Mouse (Mus musculus) CH12.LX (cell line): ENCODE measurements at regions not wholly inside any gene's neighbourhood (a gene's known extent, or its start where the extent isn't known, plus 50 kb on each side); places are given as distances from the start of the nearest gene placed in this dataset.

Experiments used
- CTCF ChIP-seq, 2 experiments: IDR thresholded peaks in 1 of 2; conservative IDR thresholded peaks in 1 of 2; 2 replicates each; pipeline ENCODE4 v1.5.1; 2011 to 2012; ENCODE audit warnings: low read depth in 2 of 2, low read length in 2 of 2, improper control_type of control experiment in 1 of 2, inconsistent platforms in 1 of 2, mild to moderate bottlenecking in 1 of 2, moderate library complexity in 1 of 2
- EP300 ChIP-seq: IDR thresholded peaks from 2 replicates; pipeline ENCODE4 v1.6.1; 2011; ENCODE audit warnings: low read length, improper control_type of control experiment
- RAD21 ChIP-seq: IDR thresholded peaks from 2 replicates; pipeline ENCODE4 v1.6.1; 2011; ENCODE audit warnings: low read depth, mild to moderate bottlenecking, low read length, improper control_type of control experiment, moderate library complexity
- RCOR1 ChIP-seq: conservative IDR thresholded peaks from 2 replicates; pipeline ENCODE4 v1.6.1; 2012; ENCODE audit warnings: low read depth, mild to moderate bottlenecking, inconsistent platforms, low read length, improper control_type of control experiment

DNA sequence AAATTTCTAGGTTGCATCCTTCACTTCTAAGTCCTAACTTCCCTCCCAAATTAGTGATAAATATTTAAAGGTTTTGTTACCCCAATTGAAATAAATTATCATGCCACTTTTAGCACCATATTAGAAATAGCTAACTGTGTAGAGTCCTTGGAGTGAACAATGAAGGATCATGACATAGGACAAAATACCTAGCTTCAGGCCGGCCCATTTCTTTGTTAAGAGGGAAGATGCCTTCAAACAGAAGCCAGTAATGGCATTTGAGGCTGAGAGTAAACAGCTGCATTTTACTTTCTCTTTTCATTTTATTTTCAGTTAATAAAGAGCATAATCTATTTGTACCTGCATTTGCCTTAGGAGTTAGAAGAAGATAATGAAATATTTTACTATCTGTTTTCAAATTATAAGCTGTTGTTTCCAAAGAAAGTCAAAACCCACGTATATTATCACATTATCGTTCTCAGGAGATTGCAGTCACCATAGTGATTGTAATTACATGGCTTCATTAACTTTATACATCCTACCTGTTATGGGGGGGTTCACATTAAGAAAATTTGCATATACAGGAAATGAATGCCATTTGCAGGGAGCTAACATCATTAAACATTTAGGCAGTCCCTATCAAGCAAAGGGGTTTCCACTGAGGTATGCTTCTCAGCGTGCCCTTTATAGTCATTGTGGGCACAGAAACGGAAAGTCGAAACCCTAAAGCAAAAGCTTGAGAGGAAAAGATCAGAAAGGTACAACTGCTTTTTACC lies 615.2 kb downstream of the Nxph1 start:
- TF ChIP-seq RCOR1 (no peak), CTCF (conservative IDR thresholded peaks at IDR 0.05 in 1 of 2, IDR thresholded peaks at IDR 0.05 in 1 of 2; ENCODE audit: low read depth in 2 of 2, low read length in 2 of 2) (no peak), EP300 (no peak), RAD21 (no peak)
